Mouse (Mus musculus) midbrain, embryonic 16.5 days (tissue): ENCODE data around the gene Wdr24. TPM values are rescaled to one million over a fixed set of nuclear protein-coding genes. Genes with fewer than 3 reads are reported as not detected.

Experiments used
- ATAC-seq: fragments of 200-750 bp; cut with Nextera tagmentation; 2 replicates; pipeline ENCODE4 v1.8.0; 2017; ENCODE audit warnings: moderate TSS enrichment
- H3K27ac ChIP-seq: fragments of 300-500 bp; sonication (generic); 2 replicates; pipeline ENCODE4 v1.5.1; 2014; ENCODE audit warnings: mild to moderate bottlenecking, low read length, mixed read lengths
- H3K27me3 ChIP-seq: fragments of 300-500 bp; sonication (generic); 2 replicates; pipeline ENCODE4 v1.6.1; 2014; ENCODE audit warnings: low read depth, low read length, mixed read lengths; ENCODE audit not compliant: control insufficient read depth, insufficient read depth
- H3K36me3 ChIP-seq: fragments of 300-500 bp; sonication (generic); 2 replicates; pipeline ENCODE4 v1.6.1; 2014; ENCODE audit warnings: mild to moderate bottlenecking, low read length, moderate library complexity, mixed read lengths; ENCODE audit not compliant: control insufficient read depth, insufficient read depth
- H3K4me1 ChIP-seq: fragments of 300-500 bp; sonication (generic); 2 replicates; pipeline ENCODE4 v1.6.1; 2014; ENCODE audit warnings: mild to moderate bottlenecking, low read length, mixed read lengths; ENCODE audit not compliant: control insufficient read depth, insufficient read depth
- H3K4me2 ChIP-seq: fragments of 300-500 bp; sonication (generic); 2 replicates; pipeline ENCODE4 v1.6.1; 2014; ENCODE audit warnings: mild to moderate bottlenecking, low read length, mixed read lengths
- H3K4me3 ChIP-seq: fragments of 300-500 bp; sonication (generic); 2 replicates; pipeline ENCODE4 v1.5.1; 2014; ENCODE audit warnings: low read depth, mild to moderate bottlenecking, low read length, moderate library complexity, mixed read lengths
- H3K9ac ChIP-seq: fragments of 300-500 bp; sonication (generic); 2 replicates; pipeline ENCODE4 v1.6.1; 2014; ENCODE audit warnings: low read depth, low read length, mixed read lengths
- H3K9me3 ChIP-seq: fragments of 300-500 bp; sonication (generic); replicated peaks from 2 replicates; pipeline ENCODE4 v1.6.1; 2014; ENCODE audit warnings: mild to moderate bottlenecking, low read length, mixed read lengths; ENCODE audit not compliant: control insufficient read depth, poor library complexity, severe bottlenecking
- WGBS: fragments of 180-500 bp; shearing (Covaris S2); extraction: QIAGEN DNeasy Blood & Tissue Kit; methylation state at CpG from one replicate; pipeline ENCODE4 v1.1.7; 2014; 5-methylcytosine and 5-hydroxymethylcytosine counted together
- polyA plus RNA-seq: library from polyadenylated mRNA; unstranded; fragments of >200 nt; fragmentation: Nextera tagmentation; extraction: Ambion mirVana; gene quantifications from 2 replicates; pipeline ENCODE4 v1.2.1, GENCODE M21; 2015

Gene Wdr24
- polyA plus RNA-seq, 1 experiment from 2014 or later = 32.7 TPM

DNA sequence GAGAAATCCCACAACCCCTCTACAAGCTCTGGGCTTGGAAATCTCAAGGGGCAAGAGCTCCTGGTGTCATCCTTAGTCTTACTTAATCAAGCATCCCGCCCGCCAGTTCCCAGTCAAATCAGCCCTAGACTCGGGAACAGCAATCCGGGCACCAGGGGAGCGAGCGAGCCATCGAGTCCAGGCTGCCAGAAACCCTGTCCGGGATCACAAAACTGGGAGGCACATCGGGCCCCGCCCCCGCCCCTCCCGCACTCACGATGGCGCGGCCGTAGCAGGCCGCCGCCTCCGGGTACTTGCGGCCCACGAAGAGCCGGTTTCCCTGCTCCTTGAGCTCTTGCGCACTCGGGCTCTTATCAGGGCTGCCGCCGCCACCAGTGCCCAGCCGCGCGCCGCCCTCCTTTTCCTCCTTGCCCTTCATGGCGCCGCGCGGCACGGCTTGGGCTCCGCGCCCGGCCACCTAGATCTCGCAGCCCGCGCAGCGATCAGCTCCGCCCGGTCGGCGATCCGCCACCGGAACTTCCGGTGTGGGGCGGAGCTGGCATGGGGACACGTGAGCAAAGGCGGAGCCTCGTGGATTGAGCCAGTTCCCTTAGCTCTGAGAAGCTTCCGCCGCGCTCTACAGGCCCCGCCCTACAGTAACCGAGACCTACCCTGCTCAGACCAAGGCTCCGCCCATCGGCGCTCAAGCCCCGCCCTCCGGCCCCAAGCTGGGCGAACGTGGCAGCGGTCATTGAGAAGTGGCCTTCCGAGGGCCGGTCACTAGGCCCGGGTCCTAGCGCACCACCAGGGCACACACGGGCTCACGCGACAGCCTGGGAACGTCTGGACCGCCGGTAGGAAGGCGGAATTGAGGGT lies 9.2 kb downstream of the Wdr24 start:
- H3K4me3 ChIP-seq = peak overlapping the region; percentile 78
- H3K36me3 ChIP-seq = peaks cover 18% of the 10 kb centered on the region
- peak overlapping the region; percentile 84 for H3K9ac ChIP-seq
- H3K27ac ChIP-seq = peak overlapping the region; percentile 97
- peaks cover 73% of the 10 kb centered on the region for H3K4me1 ChIP-seq
- WGBS = under 1% methylated on average over 73 of the region's 77 CpGs
- peak overlapping the region; percentile 91 for H3K4me2 ChIP-seq
- H3K9me3 ChIP-seq = no peaks in the 10 kb centered on the region
- peak; percentile 90 for ATAC-seq
- no peaks in the 10 kb centered on the region for H3K27me3 ChIP-seq

GRCm38 (mm10) chr17:25833291-25833663 lies 9.8 kb downstream of the Wdr24 start, which contains the start of gene Stub1:
TSS of gene Stub1 (minus strand) at chr17:25833404.
- Histone ChIP-seq H3K27ac (peak within 1 kb of the TSS; percentile 97), H3K4me1 (peaks cover 72% of the 10 kb centered on the region), H3K27me3 (no peaks in the 10 kb centered on the region), H3K36me3 (peaks cover 20% of the 10 kb centered on the region), H3K4me2 (peak within 1 kb of the TSS; percentile 91), H3K9ac (peak within 1 kb of the TSS; percentile 84), H3K4me3 (peak within 1 kb of the TSS; percentile 78), H3K9me3 (no peaks in the 10 kb centered on the region)
- under 1% methylated on average over 24 of the region's 24 CpGs for WGBS
- peak; percentile 36 for ATAC-seq

GRCm38 (mm10) chr17:25833961-25834594 lies 10.7 kb downstream of the Wdr24 start:
- peaks cover 70% of the 10 kb centered on the region for H3K4me1 ChIP-seq
- WGBS = 61% methylated on average over 6 of the region's 6 CpGs
- peak overlapping the region; percentile 84 for H3K9ac ChIP-seq
- no peaks in the 10 kb centered on the region for H3K9me3 ChIP-seq
- ATAC-seq = no peak
- peak overlapping the region; percentile 91 for H3K4me2 ChIP-seq
- H3K27ac ChIP-seq = peak overlapping the region; percentile 97
- peaks cover 24% of the 10 kb centered on the region for H3K36me3 ChIP-seq
- H3K4me3 ChIP-seq = peak overlapping the region; percentile 78
- H3K27me3 ChIP-seq = no peaks in the 10 kb centered on the region

DNA sequence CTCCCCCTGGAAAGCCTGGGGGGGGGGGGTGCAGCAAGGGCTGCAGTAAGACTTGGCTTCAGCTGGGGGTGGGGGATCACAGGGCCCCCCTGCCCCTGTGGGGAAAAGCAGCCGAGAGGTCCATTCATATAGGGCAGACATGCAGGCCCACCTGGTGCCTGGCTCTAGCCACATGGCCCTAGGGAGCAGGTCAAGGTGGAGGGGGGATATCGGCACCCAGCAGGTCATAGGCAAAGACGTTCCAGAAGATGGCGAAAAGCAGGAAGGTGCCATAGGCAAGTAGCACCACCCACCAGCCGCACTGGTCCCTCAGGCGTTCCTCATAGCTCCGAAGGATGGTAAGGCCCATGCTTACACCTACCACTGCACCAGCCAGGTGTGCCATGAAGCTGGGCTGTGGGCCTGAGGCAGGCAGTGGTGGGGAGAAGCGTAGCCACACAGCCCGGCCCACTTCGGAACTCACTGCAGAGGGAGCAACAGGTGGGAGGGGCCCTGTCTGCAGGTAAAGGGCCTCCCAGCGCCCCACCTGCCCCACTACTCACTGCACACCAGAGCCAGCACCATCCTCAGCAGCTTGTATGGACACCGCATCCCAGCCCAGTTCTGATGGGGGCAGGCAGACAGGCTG lies 11.3 kb downstream of the Wdr24 start:
- no peak for ATAC-seq
- peak overlapping the region; percentile 91 for H3K4me2 ChIP-seq
- H3K9me3 ChIP-seq = no peaks in the 10 kb centered on the region
- H3K9ac ChIP-seq = peak overlapping the region; percentile 84; the same call in 1 of the 2 replicates
- H3K27me3 ChIP-seq = no peaks in the 10 kb centered on the region
- WGBS = 90% methylated on average over 12 of the region's 12 CpGs
- H3K36me3 ChIP-seq = peaks cover 28% of the 10 kb centered on the region
- H3K4me1 ChIP-seq = peaks cover 67% of the 10 kb centered on the region
- H3K27ac ChIP-seq = no peak overlapping the region
- H3K4me3 ChIP-seq = peak overlapping the region; percentile 4; the same call in 1 of the 2 replicates

GRCm38 (mm10) chr17:25835301-25835700 lies 11.9 kb downstream of the Wdr24 start:
- Histone ChIP-seq H3K27ac (no peak overlapping the region), H3K9ac (no peak overlapping the region), H3K4me2 (peak overlapping the region; percentile 91), H3K4me3 (no peak overlapping the region), H3K27me3 (no peaks in the 10 kb centered on the region), H3K36me3 (peaks cover 30% of the 10 kb centered on the region), H3K4me1 (peaks cover 62% of the 10 kb centered on the region), H3K9me3 (no peaks in the 10 kb centered on the region)
- no peak for ATAC-seq
- 97% methylated on average over 7 of the region's 7 CpGs for WGBS

DNA sequence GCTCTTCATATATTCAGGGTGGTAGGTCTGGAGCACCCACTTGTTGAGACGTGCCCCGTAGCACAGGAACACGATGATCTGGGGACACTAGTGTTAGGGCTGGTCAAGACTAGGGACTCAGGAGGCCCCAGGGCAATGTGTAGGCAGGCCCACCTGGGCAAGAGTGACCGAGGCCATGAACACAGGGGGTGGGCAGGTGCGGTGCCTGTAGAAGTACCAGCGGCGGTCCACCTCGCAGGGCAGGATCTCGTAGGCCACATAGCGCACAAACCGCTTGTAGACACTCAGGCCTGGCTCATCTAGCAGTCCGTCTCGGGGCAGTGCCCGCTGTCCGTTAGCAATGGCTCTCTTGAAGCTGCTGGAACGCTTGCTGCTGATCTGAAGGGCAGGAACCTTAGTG lies 12.4 kb downstream of the Wdr24 start:
- peak overlapping the region; percentile 81; the same call in 1 of the 2 replicates for H3K9ac ChIP-seq
- peaks cover 30% of the 10 kb centered on the region for H3K36me3 ChIP-seq
- 93% methylated on average over 16 of the region's 16 CpGs for WGBS
- peaks cover 58% of the 10 kb centered on the region for H3K4me1 ChIP-seq
- no peaks in the 10 kb centered on the region for H3K27me3 ChIP-seq
- H3K27ac ChIP-seq = no peak overlapping the region
- peak overlapping the region; percentile 71 for H3K4me2 ChIP-seq
- no peak overlapping the region for H3K4me3 ChIP-seq
- H3K9me3 ChIP-seq = no peaks in the 10 kb centered on the region
- no peak for ATAC-seq

DNA sequence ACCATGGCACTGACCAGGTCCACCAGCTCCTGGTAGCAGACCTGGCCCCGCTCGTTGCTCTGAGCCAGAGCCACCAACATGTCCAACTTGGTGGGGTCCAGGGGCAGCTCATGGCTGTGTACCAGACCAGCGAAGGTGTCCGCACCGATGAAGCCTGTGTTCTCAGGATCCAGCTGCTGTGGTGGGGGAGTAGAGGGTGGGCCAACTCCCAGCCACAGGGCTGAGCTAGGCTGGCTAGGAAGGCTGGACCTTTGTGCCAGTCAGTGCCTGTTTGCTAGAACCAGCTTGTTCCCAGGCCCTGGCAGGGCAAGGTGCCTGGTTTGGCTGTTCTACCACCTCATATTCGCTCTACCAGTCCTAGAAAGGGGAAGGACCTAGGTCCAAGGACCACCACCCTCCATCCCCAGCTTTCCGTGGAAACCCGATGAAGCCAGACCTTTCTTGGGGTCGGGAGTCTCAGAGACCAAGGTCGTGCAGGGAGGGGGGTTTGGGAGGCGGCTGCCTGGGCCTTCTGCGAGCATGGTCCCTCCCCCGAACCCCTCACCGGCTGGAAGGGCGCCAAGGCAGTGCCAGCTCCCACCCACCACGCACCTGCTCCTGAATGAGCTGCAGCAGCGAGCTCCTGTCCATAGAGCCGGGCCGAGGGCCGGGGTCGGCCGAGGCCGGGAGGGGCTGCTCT lies 13.1 kb downstream of the Wdr24 start:
- peaks cover 30% of the 10 kb centered on the region for H3K36me3 ChIP-seq
- H3K27ac ChIP-seq = peak overlapping the region; percentile 86
- no peaks in the 10 kb centered on the region for H3K9me3 ChIP-seq
- peaks cover 51% of the 10 kb centered on the region for H3K4me1 ChIP-seq
- H3K27me3 ChIP-seq = no peaks in the 10 kb centered on the region
- peak overlapping the region; percentile 71 for H3K4me2 ChIP-seq
- peak overlapping the region; percentile 81 for H3K9ac ChIP-seq
- peak overlapping the region; percentile 56 for H3K4me3 ChIP-seq
- WGBS = 23% methylated on average over 22 of the region's 23 CpGs
- no peak for ATAC-seq

GRCm38 (mm10) chr17:25837076-25837410 lies 13.6 kb downstream of the Wdr24 start, which contains the start of gene Rhbdl1:
TSS of gene Rhbdl1 (minus strand) at chr17:25837295.
- H3K27ac ChIP-seq = peak within 1 kb of the TSS; percentile 86
- no peaks in the 10 kb centered on the region for H3K9me3 ChIP-seq
- peaks cover 46% of the 10 kb centered on the region for H3K4me1 ChIP-seq
- peak within 1 kb of the TSS; percentile 56 for H3K4me3 ChIP-seq
- H3K27me3 ChIP-seq = no peaks in the 10 kb centered on the region
- ATAC-seq = peak; percentile 37
- peak within 1 kb of the TSS; percentile 71 for H3K4me2 ChIP-seq
- peak within 1 kb of the TSS; percentile 81 for H3K9ac ChIP-seq
- under 1% methylated on average over 29 of the region's 29 CpGs for WGBS
- H3K36me3 ChIP-seq = peaks cover 30% of the 10 kb centered on the region
